Mouse (Mus musculus): ENCODE measurements around the gene 1700067K01Rik. TPM values are rescaled to one million over a fixed set of nuclear protein-coding genes. Genes with fewer than 3 reads are reported as not detected.

1700067K01Rik gene
- total and polyA plus RNA-seq, 3 experiments = 0.53 to 0.69 TPM; not detected in 1

DNA sequence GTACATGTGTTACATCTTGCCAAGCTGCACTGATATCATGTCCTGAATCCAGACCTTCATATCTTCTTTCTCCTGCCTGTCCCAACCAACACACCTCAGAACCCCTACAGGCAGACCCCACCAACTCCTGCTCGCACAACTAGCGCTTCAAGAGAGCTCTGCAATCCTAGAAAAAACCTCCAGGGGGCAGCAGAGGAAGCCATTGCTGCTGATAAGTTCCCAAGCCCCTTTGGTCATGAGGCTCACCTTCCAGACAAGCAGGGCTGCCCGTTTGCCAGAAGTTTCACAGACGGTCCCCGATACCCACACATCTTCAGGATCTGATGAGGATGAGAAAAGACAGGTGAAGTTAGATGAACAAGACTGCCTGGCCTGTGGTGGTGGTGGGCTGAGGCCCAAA is 37.7 kb downstream of the 1700067K01Rik start (continued):
- TF ChIP-seq USF2 (IDR thresholded peaks at IDR 0.05; ENCODE audit: borderline replicate concordance in 1 of 2, insufficient read depth in 1 of 2, low read depth in 1 of 2, low read length in 2 of 2) = no peak
- no peak for TF ChIP-seq POLR2AphosphoS2 (IDR thresholded peaks at IDR 0.05; ENCODE audit: low read length)
- TF ChIP-seq EP300 (IDR thresholded peaks at IDR 0.05; ENCODE audit: low read depth in 1 of 2, low read length in 2 of 2) = no peak
- TF ChIP-seq MAX (IDR thresholded peaks at IDR 0.05; ENCODE audit: low read length) = no peak

- Histone ChIP-seq H3K4me3 (ENCODE audit: control insufficient read depth in 1 of 2, insufficient read depth in 1 of 2, low read depth in 2 of 2, low read length in 2 of 2) (peak within 1 kb of the TSS; percentile 87 to 89), H3K27me3 (ENCODE audit: control insufficient read depth in 1 of 2, insufficient read depth in 2 of 2, low read length in 2 of 2) (no peaks in the 10 kb centered on the region), H3K9ac (ENCODE audit: control insufficient read depth, low read depth, low read length, poor library complexity, severe bottlenecking) (peak within 1 kb of the TSS; percentile 92), H3K4me1 (ENCODE audit: control insufficient read depth in 1 of 2, insufficient read depth in 2 of 2, low read length in 2 of 2) (peaks cover 0 to 19% of the 10 kb centered on the region in 2 experiments; a peak in 3 of 4 replicates), H3K9me3 (replicated peaks; ENCODE audit: insufficient read depth, low read length) (no peaks in the 10 kb centered on the region), H3K27ac (ENCODE audit: control insufficient read depth, low read depth, low read length) (peak within 1 kb of the TSS; percentile 47), H3K79me2 (ENCODE audit: control insufficient read depth, insufficient read depth, low read length, poor library complexity) (peaks cover 16% of the 10 kb centered on the region), H3K36me3 (ENCODE audit: control insufficient read depth in 1 of 2, insufficient read depth in 2 of 2, low read length in 2 of 2) (peaks cover 3 to 4% of the 10 kb centered on the region in 2 experiments; a peak in 3 of 4 replicates)
- peak; percentile 89 for DNase-seq (ENCODE audit: low read depth, low spot score)
- TF ChIP-seq TAL1 (IDR thresholded peaks at IDR 0.05; ENCODE audit: low read length) = no peak
- TF ChIP-seq ELF1 (IDR thresholded peaks at IDR 0.05; ENCODE audit: low read depth, low read length) = peak; percentile 60; the same call in 1 of the 2 replicates
- TF ChIP-seq MYC (IDR thresholded peaks at IDR 0.05; ENCODE audit: low read depth, low read length) = peak; percentile 65
- peak; percentile 87; the same call in 1 of the 2 replicates for TF ChIP-seq GATA1 (IDR thresholded peaks at IDR 0.05; ENCODE audit: low read depth, low read length)
- peak; percentile 41; the same call in 1 of the 2 replicates for TF ChIP-seq MAX (IDR thresholded peaks at IDR 0.05; ENCODE audit: low read length)
- no peak for TF ChIP-seq RCOR1 (IDR thresholded peaks at IDR 0.05; ENCODE audit: low read depth, low read length)
- TF ChIP-seq MXI1 (IDR thresholded peaks at IDR 0.05; ENCODE audit: low read depth, low read length) = peak; percentile 82; the same call in 1 of the 2 replicates
- no peak for TF ChIP-seq JUND (IDR thresholded peaks at IDR 0.05; ENCODE audit: low read depth, low read length)
- no peak for TF ChIP-seq ZNF384 (IDR thresholded peaks at IDR 0.05; ENCODE audit: low read depth, low read length)
- no peak for TF ChIP-seq MEF2A (IDR thresholded peaks at IDR 0.05; ENCODE audit: extremely low read depth, insufficient replicate concordance, low read depth, low read length, poor library complexity, severe bottlenecking)
- peak; percentile 41; the same call in 1 of the 2 replicates for TF ChIP-seq ETS1 (IDR thresholded peaks at IDR 0.05; ENCODE audit: low read depth, low read length)
- TF ChIP-seq USF1 (IDR thresholded peaks at IDR 0.05; ENCODE audit: low read depth, low read length) = no peak
- TF ChIP-seq EP300 (IDR thresholded peaks at IDR 0.05; ENCODE audit: low read depth in 1 of 2, low read length in 2 of 2) = no peak
- TF ChIP-seq POLR2AphosphoS2 (IDR thresholded peaks at IDR 0.05; ENCODE audit: low read length) = peak; percentile 65; the same call in 1 of the 2 replicates
- TF ChIP-seq ZMIZ1 (IDR thresholded peaks at IDR 0.05; ENCODE audit: low read depth, low read length) = peak; percentile 54
- TF ChIP-seq SMC3 (IDR thresholded peaks at IDR 0.05; ENCODE audit: low read depth, low read length) = no peak
- TF ChIP-seq ZC3H11A (IDR thresholded peaks at IDR 0.05; ENCODE audit: low read depth, low read length) = no peak
- TF ChIP-seq ZKSCAN1 (IDR thresholded peaks at IDR 0.05; ENCODE audit: low read depth, low read length) = no peak
- TF ChIP-seq MAFK (IDR thresholded peaks at IDR 0.05; ENCODE audit: borderline replicate concordance, low read depth, low read length) = no peak
- peak; percentile 85 to 86 for TF ChIP-seq POLR2A (IDR thresholded peaks at IDR 0.05; ENCODE audit: control insufficient read depth in 1 of 2, insufficient read depth in 1 of 2, low read depth in 1 of 2, low read length in 2 of 2, poor library complexity in 1 of 2)
- peak; percentile 65; the same call in 1 of the 2 replicates for TF ChIP-seq BHLHE40 (IDR thresholded peaks at IDR 0.05; ENCODE audit: borderline replicate concordance, low read depth, low read length)
- TF ChIP-seq KAT2A (conservative IDR thresholded peaks at IDR 0.05; ENCODE audit: low read depth, low read length) = no peak
- peak; percentile 82 for TF ChIP-seq SIN3A (IDR thresholded peaks at IDR 0.05; ENCODE audit: low read length)
- peak; percentile 82 for TF ChIP-seq NELFE (IDR thresholded peaks at IDR 0.05; ENCODE audit: low read depth, low read length)
- peak; percentile 59 for TF ChIP-seq TCF12 (IDR thresholded peaks at IDR 0.05; ENCODE audit: low read depth, low read length)
- no peak for TF ChIP-seq GABPA (IDR thresholded peaks at IDR 0.05; ENCODE audit: low read depth, low read length)
- TF ChIP-seq MAZ (IDR thresholded peaks at IDR 0.05; ENCODE audit: low read depth, low read length) = peak; percentile 91
- no peak for TF ChIP-seq UBTF (IDR thresholded peaks at IDR 0.05; ENCODE audit: borderline replicate concordance, insufficient read depth, low read depth, low read length)
- TF ChIP-seq E2F4 (IDR thresholded peaks at IDR 0.05; ENCODE audit: borderline replicate concordance, low read depth, low read length) = peak; percentile 89
- peak; percentile 79 for TF ChIP-seq HCFC1 (IDR thresholded peaks at IDR 0.05; ENCODE audit: low read depth, low read length)
- no peak for TF ChIP-seq MYB (IDR thresholded peaks at IDR 0.05; ENCODE audit: low read depth, low read length)
These were observed 41.0 kb downstream of the 1700067K01Rik start, which contains the start of gene Il27ra for GRCm38 (mm10) chr8:84042066-84042947. Il27ra (minus strand) TSS chr8:84042589.
